Mouse (Mus musculus) heart, embryonic 16.5 days (tissue): ENCODE measurements around the gene Calm2. TPM values are rescaled to one million over a fixed set of nuclear protein-coding genes. Genes with fewer than 3 reads are reported as not detected.

Experiments
- ATAC-seq: fragments of 200-750 bp; cut with Nextera tagmentation; replicated peaks from 2 replicates; pipeline ENCODE4 v1.8.0; 2017; ENCODE audit warnings: moderate number of reproducible peaks; ENCODE audit not compliant: insufficient read depth, low FRiP score; ENCODE audit errors: extremely low read depth
- H3K27ac ChIP-seq: fragments of 300-500 bp; sonication (generic); 2 replicates; pipeline ENCODE4 v1.5.1; 2014; ENCODE audit warnings: mild to moderate bottlenecking, low read length, control low read depth, moderate library complexity
- H3K27me3 ChIP-seq: fragments of 300-500 bp; sonication (generic); 2 replicates; pipeline ENCODE4 v1.6.1; 2014; ENCODE audit warnings: low read length, mixed read lengths; ENCODE audit not compliant: control insufficient read depth, insufficient read depth
- H3K36me3 ChIP-seq: fragments of 300-500 bp; sonication (generic); 2 replicates; pipeline ENCODE4 v1.6.1; 2014; ENCODE audit not compliant: control insufficient read depth, insufficient read depth
- H3K4me1 ChIP-seq: fragments of 300-500 bp; sonication (generic); 2 replicates; pipeline ENCODE4 v1.6.1; 2014; ENCODE audit warnings: low read length, mixed read lengths; ENCODE audit not compliant: control insufficient read depth, insufficient read depth
- H3K4me2 ChIP-seq: fragments of 300-500 bp; sonication (generic); 2 replicates; pipeline ENCODE4 v1.6.1; 2014; ENCODE audit warnings: low read depth, mild to moderate bottlenecking, control low read depth, low read length
- H3K4me3 ChIP-seq: fragments of 300-500 bp; sonication (generic); 2 replicates; pipeline ENCODE4 v1.5.1; 2014; ENCODE audit warnings: mild to moderate bottlenecking, control low read depth, low read length
- H3K9ac ChIP-seq: fragments of 300-500 bp; sonication (generic); 2 replicates; pipeline ENCODE4 v1.6.1; 2014; ENCODE audit warnings: low read length, control low read depth
- H3K9me3 ChIP-seq: fragments of 300-500 bp; sonication (generic); replicated peaks from 2 replicates; pipeline ENCODE4 v1.6.1; 2016; ENCODE audit warnings: low read length; ENCODE audit not compliant: control insufficient read depth
- WGBS: fragments of 180-500 bp; shearing (Covaris S2); extraction: QIAGEN DNeasy Blood & Tissue Kit; methylation state at CpG from one replicate; pipeline ENCODE4 v1.1.7; 2014; 5-methylcytosine and 5-hydroxymethylcytosine counted together
- polyA plus RNA-seq: library from polyadenylated mRNA; unstranded; fragments of >200 nt; fragmentation: Nextera tagmentation; extraction: Ambion mirVana; gene quantifications from 2 replicates; pipeline ENCODE4 v1.2.1, GENCODE M21; 2015

Calm2 gene
- polyA plus RNA-seq, 1 experiment from 2014 or later: 580 TPM

GRCm38 (mm10) chr17:87468616-87469015 is 21.9 kb upstream of the Calm2 start:
- Histone ChIP-seq H3K4me2 (no peak overlapping the region), H3K36me3 (no peaks in the 10 kb centered on the region), H3K27ac (no peak overlapping the region), H3K4me3 (no peak overlapping the region), H3K9me3 (no peaks in the 10 kb centered on the region), H3K9ac (no peak overlapping the region), H3K27me3 (no peaks in the 10 kb centered on the region), H3K4me1 (peaks cover 8% of the 10 kb centered on the region)
- ATAC-seq: no peak
- WGBS: 63% methylated on average over 5 of the region's 5 CpGs

- Histone ChIP-seq H3K36me3 (no peaks in the 10 kb centered on the region), H3K27me3 (no peaks in the 10 kb centered on the region), H3K4me1 (peaks cover 34% of the 10 kb centered on the region), H3K9ac (no peak overlapping the region), H3K4me3 (no peak overlapping the region), H3K4me2 (no peak overlapping the region), H3K27ac (no peak overlapping the region), H3K9me3 (no peaks in the 10 kb centered on the region)
- WGBS: 61% methylated on average over 3 of the region's 3 CpGs
- ATAC-seq: no peak; the same call in 1 of the 2 replicates
These were observed 14.8 kb upstream of the Calm2 start for GRCm38 (mm10) chr17:87461499-87461896.

GRCm38 (mm10) chr17:87460669-87461498 is 14.1 kb upstream of the Calm2 start:
- Histone ChIP-seq H3K36me3 (no peaks in the 10 kb centered on the region), H3K4me2 (peak overlapping the region; percentile 59), H3K27ac (peak overlapping the region; percentile 83), H3K4me3 (peak overlapping the region; percentile 18; the same call in 1 of the 2 replicates), H3K9ac (peak overlapping the region; percentile 68), H3K27me3 (no peaks in the 10 kb centered on the region), H3K4me1 (peaks cover 34% of the 10 kb centered on the region), H3K9me3 (no peaks in the 10 kb centered on the region)
- 44% methylated on average over 17 of the region's 17 CpGs for WGBS
- no peak for ATAC-seq

- 7% methylated on average over 14 of the region's 14 CpGs for WGBS
- peak; percentile 25; the same call in 1 of the 2 replicates for ATAC-seq
- H3K36me3 ChIP-seq: no peaks in the 10 kb centered on the region
- H3K4me2 ChIP-seq: peak overlapping the region; percentile 59
- peak overlapping the region; percentile 83 for H3K27ac ChIP-seq
- H3K4me3 ChIP-seq: peak overlapping the region; percentile 23
- H3K4me1 ChIP-seq: peaks cover 34% of the 10 kb centered on the region
- H3K9ac ChIP-seq: peak overlapping the region; percentile 68
- H3K27me3 ChIP-seq: no peaks in the 10 kb centered on the region
- no peaks in the 10 kb centered on the region for H3K9me3 ChIP-seq
These were observed 13.3 kb upstream of the Calm2 start for GRCm38 (mm10) chr17:87459750-87460668.

GRCm38 (mm10) chr17:87458911-87459749 is 12.4 kb upstream of the Calm2 start:
- H3K9ac ChIP-seq: peak overlapping the region; percentile 68
- H3K36me3 ChIP-seq: no peaks in the 10 kb centered on the region
- H3K4me3 ChIP-seq: peak overlapping the region; percentile 23
- H3K27ac ChIP-seq: peak overlapping the region; percentile 83
- H3K27me3 ChIP-seq: no peaks in the 10 kb centered on the region
- no peaks in the 10 kb centered on the region for H3K9me3 ChIP-seq
- ATAC-seq: peak; percentile 59
- 5% methylated on average over 13 of the region's 17 CpGs for WGBS
- peak overlapping the region; percentile 59 for H3K4me2 ChIP-seq
- peaks cover 34% of the 10 kb centered on the region for H3K4me1 ChIP-seq

- no peak overlapping the region for H3K4me3 ChIP-seq
- no peak overlapping the region for H3K9ac ChIP-seq
- H3K4me1 ChIP-seq: peaks cover 34% of the 10 kb centered on the region
- 64% methylated on average over 7 of the region's 7 CpGs for WGBS
- H3K27me3 ChIP-seq: no peaks in the 10 kb centered on the region
- H3K27ac ChIP-seq: no peak overlapping the region
- no peaks in the 10 kb centered on the region for H3K9me3 ChIP-seq
- no peak for ATAC-seq
- no peaks in the 10 kb centered on the region for H3K36me3 ChIP-seq
- H3K4me2 ChIP-seq: no peak overlapping the region
These were observed 11.2 kb upstream of the Calm2 start for GRCm38 (mm10) chr17:87457961-87458360.

GRCm38 (mm10) chr17:87454121-87454520 is 7.4 kb upstream of the Calm2 start:
- Histone ChIP-seq H3K9ac (no peak overlapping the region), H3K4me2 (no peak overlapping the region), H3K9me3 (no peaks in the 10 kb centered on the region), H3K4me3 (no peak overlapping the region), H3K36me3 (no peaks in the 10 kb centered on the region), H3K4me1 (peaks cover 9% of the 10 kb centered on the region), H3K27ac (no peak overlapping the region), H3K27me3 (no peaks in the 10 kb centered on the region)
- no peak for ATAC-seq
- WGBS: 83% methylated on average over 3 of the region's 3 CpGs

GRCm38 (mm10) chr17:87453336-87453735 is 6.6 kb upstream of the Calm2 start:
- Histone ChIP-seq H3K4me1 (peaks cover 3% of the 10 kb centered on the region), H3K36me3 (no peaks in the 10 kb centered on the region), H3K9me3 (no peaks in the 10 kb centered on the region), H3K9ac (no peak overlapping the region), H3K27me3 (no peaks in the 10 kb centered on the region), H3K4me2 (no peak overlapping the region), H3K4me3 (no peak overlapping the region), H3K27ac (no peak overlapping the region)
- no peak for ATAC-seq
- 73% methylated on average over 7 of the region's 7 CpGs for WGBS
